Mouse (Mus musculus): ENCODE results near the gene Stxbp4.

GRCm38 (mm10) chr11:90460458-90460857 is 177.4 kb downstream of the Stxbp4 start:
- TF ChIP-seq CTCF (IDR thresholded peaks at IDR 0.05; ENCODE audit: extremely low read depth, insufficient read length, insufficient replicate concordance, low read depth, low read length), result no peak
- TF ChIP-seq POLR2A (IDR thresholded peaks at IDR 0.05; ENCODE audit: low read depth, low read length), result no peak

All from small intestine, adult 2 months (tissue).